Mouse (Mus musculus): ENCODE results near the gene Apoo.
A peak's percentile ranks its signal among the peaks of the same experiment; 100 is the strongest.
"Not testable (repeated sequence)": the region's sequence is repeated elsewhere in the genome, so short reads cannot be mapped to it uniquely, and the experiment has no call there.

Gene Apoo

DNA sequence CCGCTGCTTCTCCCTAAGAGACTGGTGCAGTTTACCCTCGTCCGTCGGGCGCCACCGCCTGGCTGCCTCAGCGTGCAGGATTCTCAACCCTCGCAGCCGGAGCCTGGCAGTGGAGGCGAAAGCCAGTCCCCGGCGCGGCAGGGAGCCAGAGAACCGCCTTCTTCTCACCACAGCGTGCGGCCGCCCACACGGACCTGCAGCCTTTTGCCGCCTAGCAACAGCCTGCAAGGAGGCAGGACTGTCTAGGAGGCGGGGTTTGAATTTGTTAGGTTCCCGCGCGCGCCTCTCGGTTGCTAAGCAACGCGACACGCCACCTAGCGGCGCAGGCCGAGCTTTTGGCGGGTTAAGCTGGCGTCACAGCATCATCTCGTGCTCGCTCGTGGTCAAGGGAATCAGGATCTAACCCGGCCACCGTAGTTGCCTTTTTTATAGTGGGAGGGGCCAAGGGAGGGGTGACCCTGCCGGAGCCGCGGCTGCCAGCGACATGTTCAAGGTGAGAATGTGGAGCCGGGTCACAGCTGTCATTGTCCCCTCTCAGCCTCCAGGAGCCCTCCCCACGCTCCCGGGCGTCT is at the start of gene Apoo, which contains the start of gene Fam90a1b:
Gene Apoo (plus strand): TSS at position 448 of the 572 bp plus-strand sequence.
Gene Fam90a1b (minus strand): TSS at position 108 of the 572 bp plus-strand sequence.
- peak; percentile 94 for DNase-seq (ENCODE audit: low read depth, low spot score)

DNA sequence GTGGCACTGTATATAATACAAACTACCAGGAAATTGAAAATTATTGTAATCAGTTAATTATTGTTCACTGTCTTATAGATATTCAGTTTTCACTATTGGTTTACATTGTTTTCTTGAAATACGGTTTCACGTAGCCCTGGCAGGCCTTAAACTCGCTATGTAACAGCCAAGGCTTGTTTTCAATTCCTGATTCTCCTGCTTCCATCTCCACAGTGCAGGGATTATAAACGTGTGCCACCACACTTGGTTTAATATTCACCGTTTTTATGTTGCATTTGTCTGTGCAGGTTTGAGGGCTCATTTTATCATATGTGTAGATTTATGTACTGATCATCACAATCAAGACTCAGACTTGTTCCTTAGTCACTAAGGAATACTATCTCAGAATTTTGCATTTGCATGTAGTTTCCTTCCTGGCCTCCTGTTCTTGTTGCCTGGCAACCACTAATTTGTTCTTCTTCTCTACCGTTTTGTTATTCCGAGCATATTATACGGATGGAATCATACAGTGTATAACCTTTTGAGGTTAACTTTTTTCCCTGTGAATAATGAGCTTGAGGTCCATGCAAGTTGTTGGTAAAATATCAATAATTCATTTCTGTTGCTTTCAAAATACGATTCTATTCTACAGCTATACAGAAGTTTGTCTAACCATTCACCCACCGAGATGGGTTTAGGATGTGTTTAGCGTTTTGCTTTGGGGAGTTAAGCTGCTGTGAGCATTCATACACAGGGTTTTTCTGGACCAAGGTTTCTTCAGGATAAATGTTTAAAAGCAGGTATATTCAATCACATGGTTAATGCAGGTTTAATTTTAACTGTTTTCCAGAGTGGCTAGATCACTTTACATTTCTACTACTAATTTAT is 45.6 kb upstream of the Apoo start:
- DNase-seq (ENCODE audit: low read depth, low spot score) = no peak

DNA sequence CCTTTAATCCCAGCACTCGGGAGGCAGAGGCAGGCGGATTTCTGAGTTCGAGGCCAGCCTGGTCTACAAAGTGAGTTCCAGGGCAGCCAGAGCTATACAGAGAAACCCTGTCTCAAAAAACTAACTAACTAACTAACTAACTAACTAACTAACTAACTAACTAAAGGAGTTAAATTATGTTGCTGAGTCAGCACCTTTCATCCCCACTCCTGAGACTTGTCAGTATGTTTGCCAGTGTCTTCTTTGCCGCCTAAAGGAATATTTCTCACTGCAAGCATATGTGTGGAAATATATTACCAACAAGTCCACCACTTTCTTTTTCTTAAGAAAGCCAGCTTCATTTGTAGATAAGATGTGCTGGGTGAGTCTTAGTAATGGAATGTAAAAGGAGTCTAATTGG is 23.3 kb upstream of the Apoo start:
- not testable (repeated sequence) for DNase-seq (ENCODE audit: low read depth, low spot score)

- DNase-seq (ENCODE audit: low read depth, low spot score) = no peak
These were observed 1.5 kb upstream of the Apoo start for GRCm38 (mm10) chrX:94365381-94365925.

GRCm38 (mm10) chrX:94366029-94366428 is 888 bp upstream of the Apoo start:
- DNase-seq (ENCODE audit: low read depth, low spot score) = no peak

DNA sequence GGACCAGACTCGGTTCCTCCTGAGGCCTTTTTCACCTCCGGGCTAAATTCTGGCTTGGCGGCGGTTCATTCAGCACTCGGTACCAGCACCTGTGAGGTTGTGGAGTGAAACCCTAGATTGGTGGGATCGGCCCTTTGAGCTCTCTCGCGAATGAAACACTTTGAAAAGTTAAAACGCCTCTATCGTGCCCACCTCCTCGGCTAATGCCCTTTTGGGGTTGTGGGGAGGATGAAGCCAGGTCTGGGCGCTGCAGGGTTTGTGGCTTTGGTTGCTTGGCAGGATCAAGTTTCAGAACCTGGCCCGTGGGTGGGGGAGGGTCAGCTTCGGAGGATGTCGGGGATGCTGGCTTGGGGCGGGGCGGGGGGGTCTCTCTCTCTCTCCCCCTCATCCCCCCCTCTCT is 331 bp downstream of the Apoo start:
- no peak for DNase-seq (ENCODE audit: low read depth, low spot score)

GRCm38 (mm10) chrX:94378734-94379133 is 11.8 kb downstream of the Apoo start:
- DNase-seq (ENCODE audit: low read depth, low spot score) = no peak

- DNase-seq (ENCODE audit: low read depth, low spot score) = no peak
These were observed 42.1 kb downstream of the Apoo start for GRCm38 (mm10) chrX:94408975-94409374.

DNA sequence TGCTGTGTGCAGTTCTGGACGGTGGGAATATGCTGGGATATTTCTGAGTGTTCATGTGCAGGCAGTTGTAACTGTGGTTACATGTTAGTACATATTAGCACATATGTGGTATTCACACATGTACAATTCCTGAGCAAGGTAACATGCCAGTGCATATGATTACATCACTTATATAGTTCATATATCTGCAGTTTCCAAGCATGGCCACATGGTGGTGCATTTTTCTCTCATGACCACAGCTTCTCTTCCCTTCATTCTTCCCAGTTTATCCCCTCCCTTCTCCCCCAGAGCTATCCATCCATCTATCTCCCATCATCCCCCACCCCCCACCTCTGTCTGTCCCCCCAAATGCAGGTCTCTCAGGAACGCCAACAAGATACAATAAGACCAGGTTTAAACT is 53.3 kb downstream of the Apoo start:
- no peak for DNase-seq (ENCODE audit: low read depth, low spot score)

DNA sequence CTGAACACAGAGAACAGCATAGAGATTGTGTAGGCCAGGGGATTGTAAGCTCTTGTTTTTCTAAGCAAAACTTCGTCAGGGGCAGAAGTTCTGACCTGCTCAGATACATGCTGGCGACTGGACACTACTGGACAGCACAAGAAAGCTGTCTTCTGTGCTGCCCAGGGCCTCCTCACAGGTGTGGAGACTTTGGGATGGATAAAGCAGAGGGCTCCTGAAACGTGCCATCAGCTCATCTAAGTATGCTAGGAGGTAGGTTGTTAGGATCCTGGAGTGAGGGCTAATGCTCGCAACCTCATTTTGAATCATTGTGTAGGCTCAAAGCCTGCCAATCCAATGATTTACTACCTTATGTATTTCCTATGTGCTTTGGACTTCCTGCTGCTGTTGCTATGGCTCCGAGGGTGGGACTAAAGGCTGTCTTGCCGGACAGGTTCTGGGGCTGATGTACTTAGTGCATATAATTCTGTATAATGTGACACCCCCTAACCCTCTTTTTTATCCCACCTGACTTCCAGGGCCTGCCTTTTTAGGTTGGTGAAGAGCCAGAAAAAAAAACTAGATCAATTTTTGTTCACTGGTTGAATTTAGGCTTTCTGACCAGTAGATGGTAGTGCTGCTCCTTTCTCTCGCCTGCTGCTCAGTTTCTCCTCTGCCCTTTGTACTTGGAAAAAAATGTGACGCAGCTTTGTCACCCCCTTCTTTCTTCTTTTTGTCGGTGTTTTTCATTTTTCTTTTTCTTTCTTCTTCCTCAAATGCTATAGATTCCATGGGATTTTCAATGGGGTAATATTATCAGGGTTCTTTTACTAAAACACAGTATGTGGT is 64.8 kb downstream of the Apoo start:
- no peak for DNase-seq (ENCODE audit: low read depth, low spot score)

DNA sequence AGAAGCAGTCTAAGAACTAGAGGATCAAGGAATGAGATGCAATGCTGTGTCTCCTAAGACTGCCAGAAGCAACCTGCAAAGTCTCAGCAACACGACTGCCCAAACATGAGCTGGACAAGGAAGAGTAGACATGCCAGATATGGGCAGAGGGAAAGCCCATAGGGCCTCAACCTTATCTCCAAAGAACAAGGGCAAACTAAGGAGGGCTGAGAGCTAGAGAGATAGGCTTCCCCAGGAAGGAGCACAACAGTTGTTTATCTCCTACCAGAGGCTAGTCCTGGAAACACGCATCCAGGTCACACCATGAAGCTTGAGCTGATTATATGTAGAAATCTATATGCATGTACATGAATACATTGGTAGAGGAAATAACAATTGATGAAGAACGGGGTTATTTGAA is 78.5 kb downstream of the Apoo start:
- DNase-seq (ENCODE audit: low read depth, low spot score) = not testable (repeated sequence)

GRCm38 (mm10) chrX:94446021-94446420 is 79.1 kb downstream of the Apoo start:
- DNase-seq (ENCODE audit: low read depth, low spot score) = not testable (repeated sequence)

DNA sequence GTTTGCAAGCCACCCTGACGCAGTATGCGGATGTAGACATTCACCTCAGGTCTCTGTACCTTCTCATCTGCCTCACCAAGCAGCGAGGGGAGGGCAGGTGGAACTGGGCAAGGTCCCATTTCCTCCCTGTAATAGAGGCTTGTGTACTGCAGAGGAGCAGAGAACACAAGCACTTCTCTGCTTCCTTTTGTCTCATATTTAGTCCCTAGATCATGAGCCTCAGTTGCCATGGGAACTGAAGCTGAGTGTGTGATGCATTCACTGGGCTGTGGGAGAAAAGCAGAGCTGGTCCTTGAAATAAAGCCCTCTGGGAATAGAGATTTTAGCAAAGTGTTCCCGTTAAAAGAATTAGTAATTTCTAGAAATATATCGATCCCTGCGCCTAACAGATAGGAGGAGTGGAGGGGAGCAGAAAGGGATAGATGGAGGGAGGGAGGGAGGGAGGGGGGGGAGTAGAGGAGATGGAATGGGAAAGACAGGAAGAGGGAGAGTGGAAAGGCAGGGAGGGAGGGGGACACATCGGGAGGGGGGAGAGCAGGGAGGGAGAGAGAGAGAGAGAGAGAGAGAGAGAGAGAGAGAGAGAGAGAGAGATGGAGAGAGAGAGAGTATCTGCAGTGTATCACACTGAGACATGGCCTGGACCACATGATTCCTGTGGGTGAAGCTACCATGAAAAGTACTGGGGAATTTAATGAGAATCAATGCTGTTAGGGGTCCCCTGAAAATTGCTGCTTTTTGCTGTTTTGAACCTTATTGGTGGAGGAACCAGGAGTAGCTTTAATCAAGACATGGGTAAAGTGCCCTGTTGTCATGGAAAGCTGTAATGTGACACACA is 83.3 kb downstream of the Apoo start:
- not testable (repeated sequence) for DNase-seq (ENCODE audit: low read depth, low spot score)

DNA sequence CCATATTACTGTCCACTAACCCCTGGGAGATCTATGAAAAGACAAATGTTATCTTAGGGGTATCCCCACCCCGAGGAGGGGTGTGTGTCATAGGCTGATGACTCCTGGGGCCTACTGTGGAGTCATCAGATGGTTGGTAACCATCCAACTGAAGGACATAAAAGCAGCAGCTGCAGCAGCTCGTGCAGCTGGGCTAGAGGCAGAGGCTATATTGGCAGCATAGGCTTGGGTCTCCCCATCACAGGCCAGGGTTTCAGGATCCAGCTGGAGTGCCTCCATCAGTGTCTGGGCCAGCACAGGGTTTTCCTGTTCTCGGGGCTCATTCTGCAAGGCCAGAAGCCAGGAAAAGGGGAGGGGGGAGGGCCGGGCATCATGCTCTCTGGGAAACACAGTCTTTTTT is 92.4 kb downstream of the Apoo start:
- DNase-seq (ENCODE audit: low read depth, low spot score) = no peak

DNA sequence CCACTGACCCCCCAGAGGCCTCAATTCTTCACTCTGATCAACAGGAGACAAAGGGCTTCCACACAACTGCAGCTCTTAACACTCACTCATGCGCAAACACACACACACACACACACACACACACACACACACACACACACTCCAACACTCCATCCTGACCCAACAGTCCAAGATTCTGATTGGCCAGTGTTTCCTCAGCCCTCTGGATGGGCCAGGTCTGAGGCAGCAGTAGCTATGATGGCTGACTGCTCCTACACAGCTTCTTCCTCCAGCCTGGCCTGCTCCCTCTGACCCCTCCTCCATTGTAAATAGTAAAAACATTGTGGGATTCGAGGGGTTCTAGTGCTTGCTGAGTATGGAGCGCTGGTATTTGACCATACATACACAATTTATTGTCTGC is 94.6 kb downstream of the Apoo start:
- not testable (repeated sequence) for DNase-seq (ENCODE audit: low read depth, low spot score)

DNA sequence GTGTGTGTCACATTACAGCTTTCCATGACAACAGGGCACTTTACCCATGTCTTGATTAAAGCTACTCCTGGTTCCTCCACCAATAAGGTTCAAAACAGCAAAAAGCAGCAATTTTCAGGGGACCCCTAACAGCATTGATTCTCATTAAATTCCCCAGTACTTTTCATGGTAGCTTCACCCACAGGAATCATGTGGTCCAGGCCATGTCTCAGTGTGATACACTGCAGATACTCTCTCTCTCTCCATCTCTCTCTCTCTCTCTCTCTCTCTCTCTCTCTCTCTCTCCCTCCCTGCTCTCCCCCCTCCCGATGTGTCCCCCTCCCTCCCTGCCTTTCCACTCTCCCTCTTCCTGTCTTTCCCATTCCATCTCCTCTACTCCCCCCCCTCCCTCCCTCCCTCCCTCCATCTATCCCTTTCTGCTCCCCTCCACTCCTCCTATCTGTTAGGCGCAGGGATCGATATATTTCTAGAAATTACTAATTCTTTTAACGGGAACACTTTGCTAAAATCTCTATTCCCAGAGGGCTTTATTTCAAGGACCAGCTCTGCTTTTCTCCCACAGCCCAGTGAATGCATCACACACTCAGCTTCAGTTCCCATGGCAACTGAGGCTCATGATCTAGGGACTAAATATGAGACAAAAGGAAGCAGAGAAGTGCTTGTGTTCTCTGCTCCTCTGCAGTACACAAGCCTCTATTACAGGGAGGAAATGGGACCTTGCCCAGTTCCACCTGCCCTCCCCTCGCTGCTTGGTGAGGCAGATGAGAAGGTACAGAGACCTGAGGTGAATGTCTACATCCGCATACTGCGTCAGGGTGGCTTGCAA is 95.9 kb downstream of the Apoo start:
- not testable (repeated sequence) for DNase-seq (ENCODE audit: low read depth, low spot score)
